In the genomic region with DNA sequence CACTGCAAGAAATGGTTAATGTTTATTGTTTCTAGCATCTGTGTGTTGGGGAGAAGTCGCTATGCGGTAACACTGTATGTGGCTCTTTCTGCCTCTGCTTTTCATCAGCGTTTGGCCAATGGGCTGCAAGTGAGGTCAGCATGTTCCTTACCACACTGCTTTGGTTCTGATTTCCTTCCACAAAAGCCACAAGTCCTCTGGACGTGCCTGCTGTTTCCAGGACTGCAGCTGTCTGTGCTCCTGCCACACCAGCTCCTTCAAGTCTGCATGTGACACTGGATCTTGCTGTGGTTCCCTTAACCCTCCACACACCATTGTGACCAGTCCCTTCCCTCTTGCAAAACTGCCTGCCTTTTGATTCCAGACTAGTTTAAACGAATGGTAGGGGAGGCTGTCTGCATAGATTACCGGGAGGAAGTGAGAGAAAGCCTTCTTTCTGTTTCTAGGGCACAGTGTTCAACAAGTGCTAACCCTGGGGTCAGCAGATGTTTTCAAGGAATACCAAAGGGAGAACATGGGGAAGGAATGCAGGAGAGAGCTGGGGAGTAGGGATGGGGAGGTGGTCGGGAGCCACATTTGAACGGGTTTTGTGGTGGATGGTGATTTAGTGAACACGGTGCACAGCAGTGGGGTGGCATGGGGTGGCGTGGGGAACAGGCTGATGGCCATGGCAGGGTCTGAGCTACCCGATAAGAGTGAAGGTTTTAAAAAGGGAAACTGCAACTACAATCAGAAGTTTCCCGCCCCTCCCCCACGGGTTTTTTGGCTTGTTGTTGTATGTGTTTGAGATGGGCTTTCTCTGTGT, we compare ENCODE assay signal across 9 mouse cellular contexts. TPM values are rescaled to one million over a fixed set of nuclear protein-coding genes. Genes with fewer than 3 reads are reported as not detected.
A peak's percentile ranks its signal among the peaks of the same experiment; 100 is the strongest.
DNase-seq lines count a peak whose midpoint lies in the region; ATAC-seq and TF ChIP-seq lines count a peak whose summit lies in the region.
"Had no signal": no experiment of that assay in that cellular context is flagged by ENCODE, and none has a peak within 500 bp of the region (broad histone marks: within the 10 kb centered on the region; RNA-seq: fewer than 3 reads in every experiment).

No protein-coding gene starts in this region.

- 10% methylated on average over 13 of the region's 13 CpGs for WGBS in forebrain, embryonic 16.5 days
- WGBS in hindbrain, embryonic 16.5 days, result 7% methylated on average over 13 of the region's 13 CpGs
- WGBS in liver, embryonic 12.5 days (ENCODE audit: insufficient replicate concordance), result 7% methylated on average over 13 of the region's 13 CpGs

- peak overlapping the region; percentile 23 for H3K4me3 ChIP-seq in gastrocnemius, adult 2 months
- H3K4me3 ChIP-seq in forebrain, embryonic 16.5 days (replicated peaks; ENCODE audit: low read length), result no peak overlapping the region
- H3K4me3 ChIP-seq in hindbrain, embryonic 16.5 days (ENCODE audit: low read length), result no peak overlapping the region
- 0 out of 2 replicates have a peak overlapping the region, but pooled peaks have one; percentile 7 for H3K4me3 ChIP-seq in liver, embryonic 12.5 days

- no peaks in the 10 kb centered on the region for H3K9me3 ChIP-seq in forebrain, embryonic 16.5 days (ENCODE audit: control insufficient read depth, low read length)
- H3K9me3 ChIP-seq in hindbrain, embryonic 16.5 days (ENCODE audit: control insufficient read depth, low read length), result no peaks in the 10 kb centered on the region
- H3K9me3 ChIP-seq in liver, embryonic 12.5 days (replicated peaks), result no peaks in the 10 kb centered on the region

- H3K27ac ChIP-seq in gastrocnemius, adult 2 months, result no peak overlapping the region; the same call in none of the 2 replicates
- H3K27ac ChIP-seq in forebrain, embryonic 16.5 days (ENCODE audit: low read length), result peak overlapping the region; percentile 97
- peak overlapping the region; percentile 98 for H3K27ac ChIP-seq in hindbrain, embryonic 16.5 days (ENCODE audit: low read depth, low read length)
- H3K27ac ChIP-seq in liver, embryonic 12.5 days, result peak overlapping the region; percentile 55

- intact Hi-C loops in gastrocnemius, adult 2 months (cut with DNase I), result no loop called here
- intact Hi-C loops in gastrocnemius, postnatal 14 days (cut with DNase I; ENCODE audit: low total_unique reads), result no loop called here

- no peak for TF ChIP-seq CTCF in gastrocnemius, adult 2 months (IDR thresholded peaks at IDR 0.05)

- ATAC-seq in forebrain, embryonic 16.5 days, result no peak
- peak; percentile 11; the same call in 1 of the 2 replicates for ATAC-seq in hindbrain, embryonic 16.5 days
- ATAC-seq in liver, embryonic 12.5 days, result no peak; the same call in 1 of the 2 replicates
- ATAC-seq: Patski had no signal

- no peaks in the 10 kb centered on the region for H3K36me3 ChIP-seq in forebrain, embryonic 16.5 days (ENCODE audit: control insufficient read depth, insufficient read depth)
- H3K36me3 ChIP-seq in hindbrain, embryonic 16.5 days (ENCODE audit: control insufficient read depth, insufficient read depth, low read length), result no peaks in the 10 kb centered on the region
- H3K36me3 ChIP-seq in liver, embryonic 12.5 days, result no peaks in the 10 kb centered on the region

- peaks cover 30% of the 10 kb centered on the region for H3K4me1 ChIP-seq in forebrain, embryonic 16.5 days (replicated peaks; ENCODE audit: control insufficient read depth, insufficient read depth, low read length)
- peaks cover 29% of the 10 kb centered on the region for H3K4me1 ChIP-seq in hindbrain, embryonic 16.5 days (ENCODE audit: control insufficient read depth, insufficient read depth, low read depth, low read length)
- peaks cover 28% of the 10 kb centered on the region for H3K4me1 ChIP-seq in liver, embryonic 12.5 days

- H3K27me3 ChIP-seq in forebrain, embryonic 16.5 days (replicated peaks; ENCODE audit: control insufficient read depth, insufficient read depth, low read length), result no peaks in the 10 kb centered on the region
- H3K27me3 ChIP-seq in hindbrain, embryonic 16.5 days (replicated peaks; ENCODE audit: control insufficient read depth, insufficient read depth, low read length), result no peaks in the 10 kb centered on the region
- peaks cover 32% of the 10 kb centered on the region for H3K27me3 ChIP-seq in liver, embryonic 12.5 days (replicated peaks)

- H3K4me2 ChIP-seq in forebrain, embryonic 16.5 days (ENCODE audit: low read length), result peak overlapping the region; percentile 64
- peak overlapping the region; percentile 61 for H3K4me2 ChIP-seq in hindbrain, embryonic 16.5 days (ENCODE audit: low read length)
- H3K4me2 ChIP-seq in liver, embryonic 12.5 days, result peak overlapping the region; percentile 37

- peak; percentile 36 for DNase-seq in gastrocnemius, adult 2 months
- DNase-seq in gastrocnemius, postnatal 14 days, result no peak
- peak; percentile 29 for DNase-seq in adrenal gland, adult 2 months
- DNase-seq in monocyte, adult 2 months (ENCODE audit: low read depth in 1 of 2, low spot score in 2 of 2), result peak; percentile 53 to 56
- peak; percentile 64 for DNase-seq in thymus, postnatal 14 days

- H3K9ac ChIP-seq in forebrain, embryonic 16.5 days (replicated peaks; ENCODE audit: low read depth, low read length), result no peak overlapping the region; the same call in 1 of the 2 replicates
- peak overlapping the region; percentile 25; the same call in 1 of the 2 replicates for H3K9ac ChIP-seq in hindbrain, embryonic 16.5 days (ENCODE audit: low read depth, low read length)
- H3K9ac ChIP-seq in liver, embryonic 12.5 days, result no peak overlapping the region

RNA-seq across cellular contexts. Expression of a gene that starts 7.9 kb away (rescaled TPM):
- total RNA-seq in gastrocnemius, adult 2 months (2021), result 1 to 10 TPM; 3.1 to 4.0 TPM
- total RNA-seq in gastrocnemius, postnatal 14 days (2021), result 10 to 100 TPM in 1 of 2 experiments, 1 to 10 TPM in 1; 9.7 to 14.2 TPM
- 10 to 100 TPM; 32.8 to 39.5 TPM for total RNA-seq in adrenal gland, adult 2 months (2021)
- 3.3 and 3.7 TPM in 2 replicates for polyA plus RNA-seq in adrenal gland, adult 2 months (2012; rRNA removed)
- polyA plus RNA-seq in forebrain, embryonic 16.5 days (2015; fragmentation: Nextera tagmentation; extraction: Ambion mirVana), result 491 and 498 TPM in 2 replicates
- polyA plus RNA-seq in hindbrain, embryonic 16.5 days (2015; fragmentation: Nextera tagmentation; extraction: Ambion mirVana), result 362 and 384 TPM in 2 replicates
- 10.7 and 11.8 TPM in 2 replicates for polyA plus RNA-seq in liver, embryonic 12.5 days (2016; fragmentation: Nextera tagmentation; extraction: Ambion mirVana)

Comparison
In these comparisons a context has a peak if more than half of its experiments do, and no peak if none do; other contexts are left out.
1. H3K4me3 ChIP-seq: peak in gastrocnemius, adult 2 months (single experiment) and liver, embryonic 12.5 days (single experiment); none in forebrain, embryonic 16.5 days (single experiment) and hindbrain, embryonic 16.5 days (single experiment).
2. RNA of a gene that starts 7.9 kb away (polyA plus RNA-seq): 491 to 498 TPM in forebrain, embryonic 16.5 days and 362 to 384 TPM in hindbrain, embryonic 16.5 days; 10.7 to 11.8 TPM in liver, embryonic 12.5 days and 3.3 to 3.7 TPM in adrenal gland, adult 2 months; every median in the first group is over 10 times any median in the second.
3. Peak in every context shown above with its lines, with median percentiles within 50 percentile points of each other: H3K4me2 ChIP-seq.